Mouse (Mus musculus) E14TG2a.4 (cell line): ENCODE results near the gene Aip.

Experiments
- CTCF ChIP-seq: conservative IDR thresholded peaks from 2 replicates; pipeline ENCODE4 v1.5.1; 2014; ENCODE audit warnings: low read length
- NANOG ChIP-seq: IDR thresholded peaks from 2 replicates; pipeline ENCODE4 v1.6.1; 2014; ENCODE audit warnings: borderline replicate concordance, low read length, mixed read lengths

DNA sequence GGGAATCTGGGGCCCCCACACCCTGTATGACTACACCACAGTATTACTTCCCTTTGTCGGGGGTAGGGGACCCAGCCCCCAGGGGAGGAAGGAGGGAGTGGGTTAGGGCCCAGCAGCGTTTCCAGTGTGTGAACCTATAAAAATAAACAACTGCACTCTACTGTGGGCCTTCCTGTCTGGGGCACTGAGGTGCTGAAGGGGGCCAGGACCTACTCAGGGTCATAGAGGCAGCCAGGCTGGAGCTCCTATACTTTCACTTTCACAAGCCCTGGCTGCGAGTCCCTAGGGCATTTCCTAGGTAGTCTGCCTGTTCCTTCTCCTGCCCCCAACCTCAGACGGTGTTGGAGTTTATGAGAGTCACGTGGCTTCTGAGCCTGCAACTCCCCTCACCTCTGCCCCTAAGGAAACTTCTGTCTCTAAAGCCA is 11.8 kb downstream of the Aip start:
- no peak for TF ChIP-seq CTCF
- TF ChIP-seq NANOG = no peak
